Mouse (Mus musculus) embryonic fibroblast, embryonic 13.5 days (primary cell): Measurements from ENCODE around the gene Stag1. TPM values are rescaled to one million over a fixed set of nuclear protein-coding genes. Genes with fewer than 3 reads are reported as not detected.
"Not testable (repeated sequence)": the region's sequence is repeated elsewhere in the genome, so short reads cannot be mapped to it uniquely, and the experiment has no call there.

ENCODE experiments used
- H3K27ac ChIP-seq: 2 replicates; pipeline ENCODE4 v1.5.1; 2012; ENCODE audit warnings: low read length, control low read depth, inconsistent platforms; ENCODE audit not compliant: insufficient read depth
- H3K4me1 ChIP-seq: 2 replicates; pipeline ENCODE4 v1.6.1; 2011; ENCODE audit warnings: low read length; ENCODE audit not compliant: control insufficient read depth, insufficient read depth
- H3K4me3 ChIP-seq: 2 replicates; pipeline ENCODE4 v1.5.1; 2011; ENCODE audit warnings: mild to moderate bottlenecking, control low read depth, low read length; ENCODE audit not compliant: insufficient read depth
- CTCF ChIP-seq: IDR thresholded peaks from 2 replicates; pipeline ENCODE4 v1.5.1; 2011; ENCODE audit warnings: mild to moderate bottlenecking, control low read depth, low read length, moderate library complexity, borderline replicate concordance; ENCODE audit not compliant: insufficient read depth
- POLR2A ChIP-seq: IDR thresholded peaks from 2 replicates; pipeline ENCODE4 v1.6.1; 2011; ENCODE audit warnings: low read depth, mild to moderate bottlenecking, control low read depth, low read length, moderate library complexity
- polyA plus RNA-seq: library from polyadenylated mRNA; stranded (reverse); fragments of >200 nt; gene quantifications from 2 replicates; pipeline ENCODE4 v1.2.4, GENCODE M21; 2011; ENCODE audit warnings: low read depth; ENCODE audit not compliant: missing spikeins, insufficient read length

The Stag1 gene
- polyA plus RNA-seq, 1 experiment = 40.2 TPM

DNA sequence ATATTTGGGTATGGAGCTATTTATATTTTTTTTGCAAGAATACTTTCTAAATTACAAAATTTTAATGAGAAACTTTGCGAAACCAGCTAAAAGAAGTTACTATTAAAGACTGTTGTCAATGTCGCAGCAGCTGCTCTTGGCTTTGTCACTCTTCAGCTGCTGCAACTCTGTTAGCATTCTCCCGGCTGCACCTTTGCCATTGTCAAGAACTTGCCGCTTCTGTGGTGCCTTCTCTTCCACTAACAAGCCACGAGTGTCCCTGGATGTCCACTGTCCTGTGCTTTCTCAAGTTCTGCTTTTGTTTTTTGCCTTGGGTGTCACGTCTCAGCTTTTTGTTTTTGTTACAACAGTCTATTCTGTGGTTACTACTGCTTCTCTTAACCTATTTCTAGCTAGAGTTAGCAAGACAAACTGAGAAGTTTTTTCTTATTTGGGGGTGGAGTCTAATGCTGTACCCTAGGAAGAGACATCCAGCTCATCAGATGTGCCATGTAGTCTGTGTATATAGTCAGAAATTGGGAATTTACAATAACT is 136.4 kb downstream of the Stag1 start:
- TF ChIP-seq POLR2A = no peak
- no peak for TF ChIP-seq CTCF
- Histone ChIP-seq H3K4me3 (no peak overlapping the region), H3K4me1 (no peaks in the 10 kb centered on the region), H3K27ac (no peak overlapping the region)

DNA sequence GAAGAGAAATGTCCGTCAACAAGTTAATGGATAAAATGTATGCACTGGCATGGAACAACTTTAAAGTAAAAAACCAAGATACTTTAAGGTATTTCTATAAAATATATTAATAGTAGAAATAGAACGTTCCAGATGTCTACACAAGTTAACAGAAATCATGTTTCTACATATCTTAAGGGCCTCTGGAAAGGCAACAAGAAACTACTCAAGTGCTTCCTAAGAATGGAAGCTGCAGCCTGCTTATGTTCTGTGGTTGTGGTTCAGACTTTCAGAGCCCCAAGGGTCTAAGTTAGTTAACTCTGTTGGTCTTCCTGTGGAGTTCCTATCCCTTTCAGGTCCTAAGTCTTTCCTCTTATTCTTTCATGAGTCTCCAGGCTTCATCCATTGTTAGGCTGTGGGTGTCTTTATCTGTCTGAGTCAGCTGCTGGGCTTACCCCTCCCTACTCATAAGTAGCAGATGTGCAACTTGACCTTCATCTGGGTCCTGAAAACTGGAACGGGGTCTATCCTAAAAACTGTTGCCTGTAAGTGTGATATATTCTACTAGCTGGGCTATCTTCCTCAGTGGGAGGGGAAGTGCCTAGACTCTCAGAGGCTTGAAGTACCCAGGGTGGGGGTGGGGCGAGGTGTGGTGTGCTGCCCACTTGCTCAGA is 138.5 kb downstream of the Stag1 start:
- H3K27ac ChIP-seq = no peak overlapping the region
- TF ChIP-seq CTCF (no peak), POLR2A (no peak)
- H3K4me1 ChIP-seq = no peaks in the 10 kb centered on the region
- H3K4me3 ChIP-seq = no peak overlapping the region

DNA sequence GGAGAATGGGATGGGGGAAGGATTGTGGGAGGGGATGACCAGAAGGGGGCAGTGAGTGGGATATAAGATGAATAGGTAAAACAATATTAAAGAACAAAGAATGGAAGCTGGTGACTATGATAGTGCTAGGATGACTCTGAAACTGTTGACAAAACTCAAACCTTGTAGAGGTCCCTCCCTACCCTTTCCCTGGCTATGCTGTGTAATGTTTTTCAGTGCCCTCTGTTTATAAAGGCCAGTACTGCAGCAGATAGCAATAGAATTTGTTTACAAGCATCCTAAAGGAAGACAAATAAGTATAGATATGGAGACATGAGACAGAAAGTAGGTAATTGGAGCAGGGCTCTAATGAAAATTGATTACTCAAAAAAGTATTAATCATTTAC is 139.0 kb downstream of the Stag1 start:
- Histone ChIP-seq H3K4me1 (no peaks in the 10 kb centered on the region), H3K27ac (no peak overlapping the region), H3K4me3 (no peak overlapping the region)
- no peak for TF ChIP-seq POLR2A
- TF ChIP-seq CTCF = no peak

DNA sequence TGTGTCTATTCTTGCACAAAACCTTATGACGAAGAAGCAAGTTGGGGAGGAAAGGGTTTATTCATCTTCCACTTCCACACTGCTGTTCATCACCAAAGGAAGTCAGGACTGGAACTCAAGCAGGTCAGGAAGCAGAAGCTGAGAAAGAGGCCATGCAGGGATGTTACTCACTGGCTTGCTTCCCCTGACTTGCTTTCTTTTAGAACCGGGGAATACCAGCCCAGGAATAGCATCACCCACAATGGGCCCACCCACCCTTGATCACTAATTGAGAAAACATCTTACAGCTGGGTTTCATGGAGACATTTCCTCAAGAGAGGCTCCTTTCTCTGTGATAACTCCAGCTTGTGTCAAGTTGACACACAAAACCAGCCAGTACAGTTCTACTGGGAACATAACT is 179.6 kb downstream of the Stag1 start:
- not testable (repeated sequence) for H3K4me3 ChIP-seq, H3K27ac ChIP-seq, H3K4me1 ChIP-seq

DNA sequence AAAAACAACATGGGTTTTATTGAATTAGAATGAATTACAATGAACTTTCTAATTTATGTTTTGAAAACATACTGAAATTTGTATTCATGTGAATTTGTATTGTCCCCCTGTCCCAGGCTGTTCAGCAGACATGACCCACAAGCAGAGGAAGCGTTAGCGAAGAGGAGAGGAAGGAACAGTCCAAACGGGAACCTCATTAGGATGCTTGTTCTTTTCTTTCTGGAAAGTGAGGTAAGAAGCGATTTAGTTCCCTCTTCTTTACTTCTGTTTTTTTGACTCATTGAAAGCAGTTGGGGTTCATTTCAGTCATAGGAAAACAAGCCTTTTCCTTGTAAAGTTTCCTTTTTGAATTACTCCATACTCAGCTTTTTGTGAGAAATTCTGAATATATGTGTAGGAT is 268.4 kb downstream of the Stag1 start:
- Histone ChIP-seq H3K4me3 (no peak overlapping the region), H3K4me1 (no peaks in the 10 kb centered on the region), H3K27ac (no peak overlapping the region)
- no peak for TF ChIP-seq POLR2A
- no peak for TF ChIP-seq CTCF

DNA sequence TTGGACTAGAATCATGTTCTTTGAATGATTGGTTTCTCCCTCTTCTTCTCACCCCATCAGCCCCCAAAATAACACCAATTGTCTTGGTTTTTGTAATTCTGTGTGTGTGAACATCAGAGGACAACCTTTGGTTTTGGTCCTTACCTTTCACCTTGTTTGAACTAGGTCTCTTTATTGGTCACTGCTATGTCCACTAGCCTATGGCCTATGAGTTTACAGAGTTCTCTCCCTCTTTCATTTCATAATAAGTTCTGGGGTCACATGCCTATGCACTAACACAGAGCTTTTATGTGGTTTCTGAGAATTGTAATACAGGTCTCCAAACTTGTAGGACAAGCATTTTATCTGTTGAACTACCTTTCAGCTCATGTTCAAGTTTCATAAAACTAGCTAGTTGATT is 272.0 kb downstream of the Stag1 start:
- TF ChIP-seq POLR2A = no peak
- TF ChIP-seq CTCF = no peak
- H3K4me3 ChIP-seq = no peak overlapping the region
- no peak overlapping the region for H3K27ac ChIP-seq
- H3K4me1 ChIP-seq = no peaks in the 10 kb centered on the region

DNA sequence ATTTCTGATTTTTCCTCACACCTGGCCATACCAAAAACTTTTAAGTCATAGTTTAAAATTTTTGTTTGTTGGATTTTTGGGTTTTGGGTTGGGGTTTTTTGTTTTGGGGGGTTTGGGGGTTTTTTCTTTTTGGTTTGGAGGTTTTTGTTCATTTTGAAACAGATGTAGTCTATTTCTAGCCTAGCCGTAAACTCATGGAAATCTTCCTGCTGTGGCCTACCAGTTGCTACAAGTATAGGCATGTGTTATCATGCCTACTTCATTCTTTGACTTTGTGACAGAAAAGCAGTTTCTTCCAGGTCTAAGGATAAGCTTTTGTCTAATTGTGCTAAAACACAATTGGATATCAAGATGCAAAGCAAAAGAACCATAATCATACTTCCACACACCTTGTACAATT is 298.5 kb downstream of the Stag1 start:
- Histone ChIP-seq H3K4me3 (no peak overlapping the region), H3K4me1 (no peaks in the 10 kb centered on the region), H3K27ac (no peak overlapping the region)
- TF ChIP-seq POLR2A = no peak
- TF ChIP-seq CTCF = no peak

DNA sequence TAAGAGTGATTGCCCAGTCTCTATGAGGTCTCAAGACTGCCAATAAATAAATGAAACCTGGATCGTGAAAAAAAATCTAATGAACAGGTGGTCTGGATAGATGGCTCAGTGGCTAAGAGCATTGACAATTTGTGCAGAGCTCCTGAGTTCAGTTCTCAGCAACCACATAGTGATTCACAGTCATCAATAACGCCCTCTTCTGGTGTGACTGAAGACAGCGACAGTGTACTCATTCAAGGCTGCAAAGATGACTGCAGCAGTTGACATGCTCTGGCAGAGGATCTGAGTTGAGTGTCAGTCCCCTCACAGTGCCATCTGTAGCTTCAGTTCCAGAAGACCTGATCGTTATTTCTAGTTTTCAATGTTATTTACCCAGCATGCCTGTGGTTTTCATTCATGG is 300.4 kb downstream of the Stag1 start:
- Histone ChIP-seq H3K4me1 (no peaks in the 10 kb centered on the region), H3K4me3 (no peak overlapping the region), H3K27ac (no peak overlapping the region)
- TF ChIP-seq POLR2A (no peak), CTCF (no peak)

DNA sequence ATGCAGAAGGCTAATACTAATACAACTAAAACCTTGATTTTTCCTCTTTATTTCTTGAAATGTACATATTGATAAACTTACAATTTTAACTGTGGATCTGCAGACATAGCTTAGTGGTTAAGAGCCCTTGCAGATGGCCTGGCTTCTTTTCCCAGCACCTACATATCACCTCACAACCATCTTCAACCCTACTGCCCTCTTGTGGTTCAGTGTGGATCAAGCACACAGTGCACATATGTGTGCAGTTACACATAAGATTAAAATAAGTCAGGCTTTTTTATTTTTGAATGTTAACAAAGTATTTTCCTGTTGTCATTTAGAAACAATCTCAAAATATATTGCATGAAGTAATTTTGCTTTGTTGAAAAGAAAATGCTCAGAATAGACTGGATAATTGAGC is 312.8 kb downstream of the Stag1 start:
- Histone ChIP-seq H3K27ac (no peak overlapping the region), H3K4me1 (no peaks in the 10 kb centered on the region), H3K4me3 (no peak overlapping the region)
- TF ChIP-seq CTCF (no peak), POLR2A (no peak)

DNA sequence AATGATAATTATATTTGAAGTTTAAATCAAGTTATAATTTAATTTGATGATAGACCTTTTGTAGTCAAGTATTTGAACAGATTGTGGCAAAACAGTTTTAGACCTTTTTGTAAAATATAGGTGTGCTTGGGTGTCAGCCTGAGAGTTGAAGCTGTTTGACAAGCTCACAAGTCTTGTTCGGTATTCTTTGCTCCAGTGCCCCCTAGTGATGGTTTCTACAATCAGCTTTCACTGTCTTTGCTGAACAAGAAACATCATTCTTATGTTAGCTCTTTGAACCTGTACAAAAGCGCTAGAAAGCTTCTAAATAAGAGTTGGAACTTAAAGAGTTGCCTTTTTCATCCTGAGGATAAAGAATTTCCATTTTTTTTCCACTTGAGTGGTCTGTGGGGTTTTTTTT is 319.5 kb downstream of the Stag1 start:
- Histone ChIP-seq H3K4me1 (no peaks in the 10 kb centered on the region), H3K27ac (no peak overlapping the region), H3K4me3 (no peak overlapping the region)
- TF ChIP-seq POLR2A = no peak
- no peak for TF ChIP-seq CTCF

DNA sequence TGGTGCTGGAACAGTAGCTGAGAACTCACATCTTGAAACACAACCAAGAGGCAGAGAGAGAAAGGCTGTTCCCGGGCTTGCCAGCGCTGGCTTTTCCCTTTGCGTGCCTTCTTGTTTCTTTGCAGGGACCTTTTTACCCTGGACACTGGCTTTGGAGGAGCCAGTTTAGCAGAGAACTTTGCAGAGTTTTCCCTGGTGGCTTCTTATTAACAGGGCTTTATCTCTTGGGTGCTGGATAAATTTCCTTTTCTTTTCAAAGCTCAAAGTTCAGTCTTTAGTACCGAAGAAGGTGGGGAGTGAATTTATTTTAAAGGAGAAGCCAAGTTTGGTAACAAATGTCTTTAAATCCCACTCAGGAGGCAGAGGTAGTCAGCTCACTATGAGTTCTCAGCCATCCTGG is 329.0 kb downstream of the Stag1 start:
- Histone ChIP-seq H3K4me3 (no peak overlapping the region), H3K4me1 (no peaks in the 10 kb centered on the region), H3K27ac (no peak overlapping the region)
- TF ChIP-seq POLR2A (no peak), CTCF (no peak)
